Mouse (Mus musculus): Measurements from ENCODE around the gene Noto. TPM values are rescaled to one million over a fixed set of nuclear protein-coding genes. Genes with fewer than 3 reads are reported as not detected.

Gene Noto
- not detected in 2 replicates for polyA plus RNA-seq (2015; fragmentation: Nextera tagmentation; extraction: Ambion mirVana)

GRCm38 (mm10) chr6:85423836-85424379 lies at the start of gene Noto:
Gene Noto, plus strand, starts transcription at chr6:85423886.
- no peak within 1 kb of the TSS for H3K9ac ChIP-seq (ENCODE audit: low read depth, low read length)
- no peak for ATAC-seq
- H3K36me3 ChIP-seq (ENCODE audit: control insufficient read depth, insufficient read depth, low read length) = no peaks in the 10 kb centered on the region
- no peak within 1 kb of the TSS for H3K4me2 ChIP-seq (ENCODE audit: low read length)
- H3K4me3 ChIP-seq (ENCODE audit: low read length) = no peak within 1 kb of the TSS
- WGBS = 16% methylated on average over 28 of the region's 28 CpGs
- H3K4me1 ChIP-seq (ENCODE audit: control insufficient read depth, insufficient read depth, low read depth, low read length) = no peaks in the 10 kb centered on the region
- H3K9me3 ChIP-seq (ENCODE audit: control insufficient read depth, low read length) = no peaks in the 10 kb centered on the region
- H3K27ac ChIP-seq (ENCODE audit: low read depth, low read length) = no peak within 1 kb of the TSS
- H3K27me3 ChIP-seq (replicated peaks; ENCODE audit: control insufficient read depth, insufficient read depth, low read length) = peaks cover 6% of the 10 kb centered on the region; the same call in 1 of the 2 replicates

- under 1% methylated on average over 66 of the region's 80 CpGs for WGBS
- Histone ChIP-seq H3K27me3 (replicated peaks; ENCODE audit: control insufficient read depth, insufficient read depth, low read length) (no peaks in the 10 kb centered on the region), H3K27ac (ENCODE audit: low read depth, low read length) (peak within 1 kb of the TSS; percentile 87), H3K4me3 (ENCODE audit: low read length) (peak within 1 kb of the TSS; percentile 88), H3K4me1 (ENCODE audit: control insufficient read depth, insufficient read depth, low read depth, low read length) (peaks cover 24% of the 10 kb centered on the region), H3K4me2 (ENCODE audit: low read length) (peak within 1 kb of the TSS; percentile 71), H3K9ac (ENCODE audit: low read depth, low read length) (peak within 1 kb of the TSS; percentile 93), H3K36me3 (ENCODE audit: control insufficient read depth, insufficient read depth, low read length) (no peaks in the 10 kb centered on the region), H3K9me3 (ENCODE audit: control insufficient read depth, low read length) (no peaks in the 10 kb centered on the region)
- peak; percentile 43 for ATAC-seq
Observed at GRCm38 (mm10) chr6:85373951-85374733, 49.5 kb upstream of the Noto start, which contains the start of gene Rab11fip5. Gene Rab11fip5, minus strand, starts transcription at chr6:85374634.

- Histone ChIP-seq H3K9me3 (ENCODE audit: control insufficient read depth, low read length) (no peaks in the 10 kb centered on the region), H3K27ac (ENCODE audit: low read depth, low read length) (peak overlapping the region; percentile 87), H3K4me3 (ENCODE audit: low read length) (peak overlapping the region; percentile 88), H3K9ac (ENCODE audit: low read depth, low read length) (peak overlapping the region; percentile 93), H3K4me1 (ENCODE audit: control insufficient read depth, insufficient read depth, low read depth, low read length) (peaks cover 22% of the 10 kb centered on the region), H3K27me3 (replicated peaks; ENCODE audit: control insufficient read depth, insufficient read depth, low read length) (no peaks in the 10 kb centered on the region), H3K36me3 (ENCODE audit: control insufficient read depth, insufficient read depth, low read length) (no peaks in the 10 kb centered on the region), H3K4me2 (ENCODE audit: low read length) (peak overlapping the region; percentile 71)
- peak; percentile 97 for ATAC-seq
- WGBS = under 1% methylated on average over 19 of the region's 19 CpGs
Observed at GRCm38 (mm10) chr6:85374734-85375114, 49.0 kb upstream of the Noto start.

GRCm38 (mm10) chr6:85377066-85377734 lies 46.5 kb upstream of the Noto start:
- Histone ChIP-seq H3K27me3 (replicated peaks; ENCODE audit: control insufficient read depth, insufficient read depth, low read length) (no peaks in the 10 kb centered on the region), H3K9me3 (ENCODE audit: control insufficient read depth, low read length) (no peaks in the 10 kb centered on the region), H3K9ac (ENCODE audit: low read depth, low read length) (no peak overlapping the region), H3K27ac (ENCODE audit: low read depth, low read length) (no peak overlapping the region), H3K4me1 (ENCODE audit: control insufficient read depth, insufficient read depth, low read depth, low read length) (peaks cover 14% of the 10 kb centered on the region), H3K4me2 (ENCODE audit: low read length) (no peak overlapping the region), H3K36me3 (ENCODE audit: control insufficient read depth, insufficient read depth, low read length) (no peaks in the 10 kb centered on the region), H3K4me3 (ENCODE audit: low read length) (no peak overlapping the region)
- no peak for ATAC-seq
- 71% methylated on average over 4 of the region's 4 CpGs for WGBS

- H3K4me3 ChIP-seq (ENCODE audit: low read length) = no peak overlapping the region
- peaks cover 7% of the 10 kb centered on the region for H3K4me1 ChIP-seq (ENCODE audit: control insufficient read depth, insufficient read depth, low read depth, low read length)
- H3K9ac ChIP-seq (ENCODE audit: low read depth, low read length) = no peak overlapping the region
- H3K27me3 ChIP-seq (replicated peaks; ENCODE audit: control insufficient read depth, insufficient read depth, low read length) = no peaks in the 10 kb centered on the region
- H3K27ac ChIP-seq (ENCODE audit: low read depth, low read length) = no peak overlapping the region
- no peaks in the 10 kb centered on the region for H3K36me3 ChIP-seq (ENCODE audit: control insufficient read depth, insufficient read depth, low read length)
- no peaks in the 10 kb centered on the region for H3K9me3 ChIP-seq (ENCODE audit: control insufficient read depth, low read length)
- 50% methylated on average over 5 of the region's 5 CpGs for WGBS
- no peak overlapping the region for H3K4me2 ChIP-seq (ENCODE audit: low read length)
- no peak for ATAC-seq
Observed at GRCm38 (mm10) chr6:85377876-85378275, 45.8 kb upstream of the Noto start.

- Histone ChIP-seq H3K9ac (ENCODE audit: low read depth, low read length) (no peak overlapping the region), H3K27me3 (replicated peaks; ENCODE audit: control insufficient read depth, insufficient read depth, low read length) (no peaks in the 10 kb centered on the region), H3K27ac (ENCODE audit: low read depth, low read length) (no peak overlapping the region), H3K4me2 (ENCODE audit: low read length) (no peak overlapping the region), H3K9me3 (ENCODE audit: control insufficient read depth, low read length) (no peaks in the 10 kb centered on the region), H3K36me3 (ENCODE audit: control insufficient read depth, insufficient read depth, low read length) (no peaks in the 10 kb centered on the region), H3K4me3 (ENCODE audit: low read length) (no peak overlapping the region), H3K4me1 (ENCODE audit: control insufficient read depth, insufficient read depth, low read depth, low read length) (no peaks in the 10 kb centered on the region)
- no peak for ATAC-seq
- 62% methylated on average over 8 of the region's 8 CpGs for WGBS
Observed at GRCm38 (mm10) chr6:85378629-85379028, 45.1 kb upstream of the Noto start.

- Histone ChIP-seq H3K9ac (ENCODE audit: low read depth, low read length) (no peak overlapping the region), H3K36me3 (ENCODE audit: control insufficient read depth, insufficient read depth, low read length) (no peaks in the 10 kb centered on the region), H3K9me3 (ENCODE audit: control insufficient read depth, low read length) (no peaks in the 10 kb centered on the region), H3K27ac (ENCODE audit: low read depth, low read length) (no peak overlapping the region), H3K27me3 (replicated peaks; ENCODE audit: control insufficient read depth, insufficient read depth, low read length) (no peaks in the 10 kb centered on the region), H3K4me3 (ENCODE audit: low read length) (no peak overlapping the region), H3K4me2 (ENCODE audit: low read length) (no peak overlapping the region), H3K4me1 (ENCODE audit: control insufficient read depth, insufficient read depth, low read depth, low read length) (no peaks in the 10 kb centered on the region)
- ATAC-seq = peak; percentile 82
- 29% methylated on average over 10 of the region's 10 CpGs for WGBS
Observed at GRCm38 (mm10) chr6:85380201-85380900, 43.3 kb upstream of the Noto start.

GRCm38 (mm10) chr6:85380901-85381647 lies 42.6 kb upstream of the Noto start:
- H3K4me1 ChIP-seq (ENCODE audit: control insufficient read depth, insufficient read depth, low read depth, low read length) = no peaks in the 10 kb centered on the region
- no peak overlapping the region for H3K27ac ChIP-seq (ENCODE audit: low read depth, low read length)
- 28% methylated on average over 17 of the region's 17 CpGs for WGBS
- H3K27me3 ChIP-seq (replicated peaks; ENCODE audit: control insufficient read depth, insufficient read depth, low read length) = no peaks in the 10 kb centered on the region
- no peak overlapping the region for H3K9ac ChIP-seq (ENCODE audit: low read depth, low read length)
- peak overlapping the region; percentile 1; the same call in 1 of the 2 replicates for H3K4me2 ChIP-seq (ENCODE audit: low read length)
- no peak for ATAC-seq
- H3K9me3 ChIP-seq (ENCODE audit: control insufficient read depth, low read length) = no peaks in the 10 kb centered on the region
- no peak overlapping the region for H3K4me3 ChIP-seq (ENCODE audit: low read length)
- H3K36me3 ChIP-seq (ENCODE audit: control insufficient read depth, insufficient read depth, low read length) = no peaks in the 10 kb centered on the region

Measured in hindbrain, embryonic 16.5 days (tissue).